Mouse (Mus musculus) gastrocnemius, adult 2 months (tissue): Measurements from ENCODE around the gene Mfap2. TPM values are rescaled to one million over a fixed set of nuclear protein-coding genes. Genes with fewer than 3 reads are reported as not detected.
A peak's percentile ranks its signal among the peaks of the same experiment; 100 is the strongest.

ENCODE experiments used
- DNase-seq: peaks from one replicate; pipeline ENCODE4 v3.0.0; 2022
- H3K27ac ChIP-seq: fragments of 200-600 bp; 2 replicates; pipeline ENCODE4 v1.8.1; 2022; ENCODE audit warnings: mild to moderate bottlenecking
- H3K4me3 ChIP-seq: fragments of 200-600 bp; 2 replicates; pipeline ENCODE4 v1.8.1; 2022; ENCODE audit warnings: mild to moderate bottlenecking, moderate library complexity
- CTCF ChIP-seq: fragments of 200-600 bp; IDR thresholded peaks from 2 replicates; pipeline ENCODE4 v1.8.1; 2022; ENCODE audit warnings: antibody characterized with exemption, mild to moderate bottlenecking, moderate library complexity
- intact Hi-C: fragments of 180-260 bp; cut with DNase I; formaldehyde crosslinking; loops from one replicate; pipeline ENCODE4 v1.15.1; 2025
- total RNA-seq, 2 experiments: library from RNA; stranded (reverse); gene quantifications; 2 replicates each; pipeline ENCODE4 v1.2.3; 2021

Gene Mfap2
- total RNA-seq, 2 experiments from 2014 or later, result 1.5 to 4.7 TPM

DNA sequence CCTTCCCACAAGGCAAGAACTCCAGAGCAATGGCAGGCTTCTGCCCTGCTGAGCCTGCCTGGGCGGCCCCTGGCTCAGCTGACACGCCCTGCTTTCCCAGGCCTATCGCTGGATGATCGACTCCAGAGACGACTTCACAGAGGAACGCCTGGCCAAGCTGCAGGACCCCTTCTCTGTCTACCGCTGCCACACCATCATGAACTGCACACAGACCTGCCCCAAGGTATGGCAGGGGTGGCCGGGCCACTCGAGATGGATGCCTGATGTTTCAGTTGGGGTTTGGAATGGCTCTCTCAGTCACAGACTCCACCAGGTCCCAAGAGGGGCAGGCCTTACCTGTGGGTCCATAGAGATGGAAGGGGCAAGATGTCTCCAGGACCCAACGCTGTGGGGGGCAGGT lies 32.9 kb upstream of the Mfap2 start:
- Histone ChIP-seq H3K4me3 (no peak overlapping the region), H3K27ac (no peak overlapping the region)
- intact Hi-C loops, result no loop called here
- DNase-seq, result no peak
- no peak for TF ChIP-seq CTCF

GRCm38 (mm10) chr4:140977886-140978692 lies 32.1 kb upstream of the Mfap2 start:
- no peak for TF ChIP-seq CTCF
- DNase-seq, result no peak
- Histone ChIP-seq H3K4me3 (no peak overlapping the region), H3K27ac (no peak overlapping the region)
- intact Hi-C loops, result no loop called here

GRCm38 (mm10) chr4:140981605-140982004 lies 28.6 kb upstream of the Mfap2 start:
- no peak overlapping the region for H3K4me3 ChIP-seq
- no peak overlapping the region for H3K27ac ChIP-seq
- TF ChIP-seq CTCF, result peak; percentile 52
- intact Hi-C loops, result no loop called here
- no peak for DNase-seq

GRCm38 (mm10) chr4:140982808-140983207 lies 27.4 kb upstream of the Mfap2 start:
- Histone ChIP-seq H3K27ac (peak overlapping the region; percentile 17), H3K4me3 (no peak overlapping the region)
- no peak for DNase-seq
- no peak for TF ChIP-seq CTCF
- intact Hi-C loops, result no loop called here

DNA sequence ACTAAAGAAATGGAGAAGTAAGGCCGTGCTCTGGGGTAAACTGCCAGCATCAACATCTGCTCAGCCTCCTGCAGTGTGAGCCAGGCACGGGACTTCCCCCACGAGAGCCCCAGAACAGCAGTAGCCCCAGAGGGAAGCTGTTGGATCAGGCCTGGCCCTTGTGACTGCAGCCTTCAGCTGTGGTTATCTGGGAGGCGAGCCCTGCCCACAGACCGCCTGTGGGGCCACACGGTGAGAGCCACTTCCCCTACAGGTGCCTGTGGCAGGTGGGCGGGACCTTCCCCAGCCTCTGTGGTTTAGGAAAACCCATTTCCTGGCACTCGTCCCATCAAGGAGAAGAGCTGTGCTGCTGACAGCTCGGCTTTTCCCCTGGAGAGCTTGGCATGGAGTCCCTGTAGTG lies 26.8 kb upstream of the Mfap2 start:
- H3K4me3 ChIP-seq, result no peak overlapping the region
- peak overlapping the region; percentile 43 for H3K27ac ChIP-seq
- no peak for TF ChIP-seq CTCF
- DNase-seq, result peak; percentile 61
- intact Hi-C loops, result no loop called here

DNA sequence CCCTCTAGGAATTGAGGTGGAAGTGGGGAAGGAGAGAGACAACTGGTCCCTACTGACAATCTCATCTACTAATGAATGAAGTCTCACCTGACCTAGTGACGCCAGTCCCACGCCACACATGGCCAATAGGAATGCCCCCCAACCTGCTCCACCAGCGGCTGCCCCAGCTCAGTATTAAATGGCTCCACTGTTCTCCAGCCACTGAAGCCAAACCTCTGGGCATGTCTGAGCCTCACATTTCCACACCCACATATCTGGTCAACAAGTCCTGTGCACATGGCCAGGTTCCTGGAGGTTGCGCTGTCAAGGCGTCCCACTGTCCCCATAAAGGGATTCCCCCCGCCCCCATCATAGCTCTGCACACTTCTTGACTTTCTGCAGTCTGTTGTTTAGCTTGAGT lies 25.7 kb upstream of the Mfap2 start:
- DNase-seq, result no peak
- intact Hi-C loops, result no loop called here
- Histone ChIP-seq H3K4me3 (no peak overlapping the region), H3K27ac (no peak overlapping the region)
- TF ChIP-seq CTCF, result no peak

GRCm38 (mm10) chr4:140986024-140986710 lies 24.1 kb upstream of the Mfap2 start:
- intact Hi-C loops, result no loop called here
- H3K27ac ChIP-seq, result peak overlapping the region; percentile 90

GRCm38 (mm10) chr4:140986711-140987395 lies 23.4 kb upstream of the Mfap2 start, which contains the start of gene Atp13a2:
Gene Atp13a2 (plus strand): TSS chr4:140986873.
- TF ChIP-seq CTCF, result no peak
- DNase-seq, result peak; percentile 95
- intact Hi-C loops, result no loop called here
- H3K27ac ChIP-seq, result peak within 1 kb of the TSS; percentile 90
- peak within 1 kb of the TSS; percentile 98 for H3K4me3 ChIP-seq

More at GRCm38 (mm10) chr4:140986024-140986710, 24.1 kb upstream of the Mfap2 start:
- H3K4me3 ChIP-seq, result peak overlapping the region; percentile 98
- TF ChIP-seq CTCF, result peak; percentile 26
- no peak for DNase-seq

- DNase-seq, result no peak
- peak overlapping the region; percentile 98 for H3K4me3 ChIP-seq
- peak overlapping the region; percentile 90 for H3K27ac ChIP-seq
- intact Hi-C loops, result no loop called here
- no peak for TF ChIP-seq CTCF
Observed at GRCm38 (mm10) chr4:140987476-140987875, 22.7 kb upstream of the Mfap2 start.

GRCm38 (mm10) chr4:140988706-140989290 lies 21.4 kb upstream of the Mfap2 start:
- DNase-seq, result no peak
- no peak overlapping the region; the same call in 1 of the 2 replicates for H3K27ac ChIP-seq
- no peak overlapping the region for H3K4me3 ChIP-seq

GRCm38 (mm10) chr4:140989447-140989846 lies 20.8 kb upstream of the Mfap2 start:
- no peak for TF ChIP-seq CTCF
- DNase-seq, result no peak
- intact Hi-C loops, result no loop called here
- Histone ChIP-seq H3K27ac (no peak overlapping the region; the same call in 1 of the 2 replicates), H3K4me3 (no peak overlapping the region)

More at GRCm38 (mm10) chr4:140988706-140989290, 21.4 kb upstream of the Mfap2 start:
- TF ChIP-seq CTCF, result no peak
- intact Hi-C loops, result no loop called here

DNA sequence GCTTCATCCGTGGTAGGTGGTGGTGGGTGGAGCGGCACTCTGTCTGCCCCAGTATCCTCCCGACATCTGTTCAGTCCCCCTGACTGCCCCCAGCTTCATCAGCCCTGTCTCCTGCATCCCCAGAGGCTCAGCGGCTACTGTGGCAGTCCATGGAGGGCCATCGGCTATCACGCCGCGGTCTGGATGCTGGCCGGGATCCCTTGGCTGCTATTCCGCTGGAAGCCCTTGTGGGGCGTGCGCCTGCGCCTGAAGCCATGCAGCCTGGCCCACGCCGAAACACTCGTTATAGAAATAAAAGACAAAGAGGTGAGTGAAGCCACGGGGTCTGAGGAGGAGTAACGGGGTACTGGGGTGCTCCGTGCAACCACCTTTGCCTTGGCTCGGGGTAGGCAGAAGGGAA lies 18.0 kb upstream of the Mfap2 start:
- intact Hi-C loops, result no loop called here
- peak; percentile 22 for DNase-seq
- no peak for TF ChIP-seq CTCF
- Histone ChIP-seq H3K4me3 (no peak overlapping the region), H3K27ac (no peak overlapping the region)
